Mouse (Mus musculus) CH12.LX (cell line): ENCODE measurements around the gene Muc20. TPM values are rescaled to one million over a fixed set of nuclear protein-coding genes. Genes with fewer than 3 reads are reported as not detected.

ENCODE experiments used
- DNase-seq: peaks from one replicate; pipeline ENCODE4 v3.0.0-alpha.2; 2013; ENCODE audit errors: extremely low read depth
- H3K27ac ChIP-seq: 2 replicates; pipeline ENCODE4 v1.5.1; 2012; ENCODE audit warnings: low read depth, mild to moderate bottlenecking, control low read depth, moderate library complexity; ENCODE audit not compliant: insufficient read depth
- H3K27me3 ChIP-seq: replicated peaks from 2 replicates; pipeline ENCODE3; 2012; ENCODE audit warnings: inconsistent platforms
- H3K36me3 ChIP-seq, 2 experiments: replicated peaks in 1 of 2; 2 replicates each; pipeline versions ENCODE3 to v1.6.1; 2012; ENCODE audit warnings: inconsistent platforms in 1 of 2, low read length in 1 of 2, mild to moderate bottlenecking in 1 of 2, mixed read lengths in 1 of 2, moderate library complexity in 1 of 2; ENCODE audit not compliant: control insufficient read depth in 1 of 2, insufficient read depth in 1 of 2
- H3K4me1 ChIP-seq, 2 experiments: 2 replicates each; pipeline ENCODE4 v1.6.1; 2012; ENCODE audit warnings: inconsistent platforms in 1 of 2, moderate library complexity in 1 of 2; ENCODE audit not compliant: insufficient read depth in 2 of 2, control insufficient read depth in 1 of 2
- H3K4me2 ChIP-seq: 2 replicates; pipeline ENCODE4 v1.6.1; 2012; ENCODE audit warnings: low read depth, mild to moderate bottlenecking, control low read depth; ENCODE audit not compliant: poor library complexity, insufficient read depth, severe bottlenecking
- H3K4me3 ChIP-seq, 3 experiments: fragments of 150-350 bp in 1 of 3; sonication (generic) in 1 of 3; replicated peaks in 1 of 3; 2 replicates each; pipeline versions ENCODE3 to v1.5.1; 2011 to 2012; ENCODE audit warnings: low read depth in 2 of 3, low read length in 2 of 3, mild to moderate bottlenecking in 2 of 3, moderate library complexity in 2 of 3, control low read depth in 1 of 3, improper control_type of control experiment in 1 of 3, inconsistent platforms in 1 of 3, mixed read lengths in 1 of 3; ENCODE audit not compliant: poor library complexity in 1 of 3
- H3K79me2 ChIP-seq: replicated peaks from 2 replicates; pipeline ENCODE4 v1.6.1; 2012; ENCODE audit warnings: mild to moderate bottlenecking, moderate library complexity; ENCODE audit not compliant: control insufficient read depth, poor library complexity, insufficient read depth, severe bottlenecking; ENCODE audit errors: extremely low read depth
- H3K9ac ChIP-seq: 2 replicates; pipeline ENCODE4 v1.6.1; 2012; ENCODE audit warnings: low read depth, mild to moderate bottlenecking, control low read depth, moderate library complexity; ENCODE audit not compliant: insufficient read depth
- H3K9me3 ChIP-seq: replicated peaks from 2 replicates; pipeline ENCODE3; 2012; ENCODE audit warnings: low read length, inconsistent platforms, mixed read lengths
- BHLHE40 ChIP-seq: IDR thresholded peaks from 2 replicates; pipeline ENCODE4 v1.6.1; 2011; ENCODE audit warnings: mild to moderate bottlenecking, low read depth, low read length, improper control_type of control experiment
- CTCF ChIP-seq, 2 experiments: IDR thresholded peaks in 1 of 2; conservative IDR thresholded peaks in 1 of 2; 2 replicates each; pipeline ENCODE4 v1.5.1; 2011 to 2012; ENCODE audit warnings: low read depth in 2 of 2, low read length in 2 of 2, improper control_type of control experiment in 1 of 2, inconsistent platforms in 1 of 2, mild to moderate bottlenecking in 1 of 2, moderate library complexity in 1 of 2
- GABPA ChIP-seq: IDR thresholded peaks from 2 replicates; pipeline ENCODE4 v1.6.1; 2012; ENCODE audit warnings: low read depth, low read length, improper control_type of control experiment, inconsistent platforms; ENCODE audit not compliant: insufficient replicate concordance
- MAFK ChIP-seq: IDR thresholded peaks from 2 replicates; pipeline ENCODE4 v1.6.1; 2011; ENCODE audit warnings: low read length, improper control_type of control experiment; ENCODE audit not compliant: insufficient replicate concordance
- MYC ChIP-seq: IDR thresholded peaks from 2 replicates; pipeline ENCODE4 v1.6.1; 2011; ENCODE audit warnings: low read depth, mild to moderate bottlenecking, improper control_type of control experiment, low read length
- NELFE ChIP-seq: IDR thresholded peaks from 2 replicates; pipeline ENCODE4 v1.6.1; 2011; ENCODE audit warnings: low read depth, low read length, improper control_type of control experiment
- NRF1 ChIP-seq: IDR thresholded peaks from 2 replicates; pipeline ENCODE4 v1.6.1; 2014; ENCODE audit warnings: low read depth, mild to moderate bottlenecking, inconsistent platforms, low read length, improper control_type of control experiment, moderate library complexity
- PAX5 ChIP-seq: IDR thresholded peaks from 2 replicates; pipeline ENCODE4 v1.6.1; 2012; ENCODE audit warnings: low read length, inconsistent platforms, mixed read lengths
- RCOR1 ChIP-seq: conservative IDR thresholded peaks from 2 replicates; pipeline ENCODE4 v1.6.1; 2012; ENCODE audit warnings: low read depth, mild to moderate bottlenecking, inconsistent platforms, low read length, improper control_type of control experiment
- SMC3 ChIP-seq: IDR thresholded peaks from 2 replicates; pipeline ENCODE4 v1.6.1; 2011; ENCODE audit warnings: low read depth, low read length, improper control_type of control experiment
- UBTF ChIP-seq: IDR thresholded peaks from 2 replicates; pipeline ENCODE4 v1.6.1; 2012; ENCODE audit warnings: low read depth, mild to moderate bottlenecking, inconsistent platforms, low read length, improper control_type of control experiment, moderate library complexity
- USF1 ChIP-seq: IDR thresholded peaks from 2 replicates; pipeline ENCODE4 v1.6.1; 2014; ENCODE audit warnings: low read depth, mild to moderate bottlenecking, inconsistent platforms, low read length, improper control_type of control experiment
- USF2 ChIP-seq: conservative IDR thresholded peaks from 2 replicates; pipeline ENCODE4 v1.6.1; 2011; ENCODE audit warnings: low read depth, low read length, improper control_type of control experiment
- ZC3H11A ChIP-seq: IDR thresholded peaks from 2 replicates; pipeline ENCODE4 v1.6.1; 2012; ENCODE audit warnings: low read depth, mild to moderate bottlenecking, inconsistent platforms, low read length, improper control_type of control experiment
- ZKSCAN1 ChIP-seq: IDR thresholded peaks from 2 replicates; pipeline ENCODE4 v1.6.1; 2012; ENCODE audit warnings: low read depth, inconsistent platforms, low read length, improper control_type of control experiment, borderline replicate concordance
- ZNF384 ChIP-seq: IDR thresholded peaks from 2 replicates; pipeline ENCODE4 v1.6.1; 2012; ENCODE audit warnings: low read depth, low read length, improper control_type of control experiment, inconsistent platforms
- dilution Hi-C: fragments of 300-500 bp; cut with MboI; formaldehyde crosslinking; loops from 2 replicates; pipeline ENCODE4 v1.14.3; 2020; ENCODE audit warnings: low sequenced_read_pairs; ENCODE audit not compliant: extremely low pct_unique_long_range_greater_than_20kb, extremely low pct_ligation_motif_present
- in situ Hi-C: fragments of 300-500 bp; cut with MboI; formaldehyde crosslinking; loops from 3 replicates; pipeline ENCODE4 v1.14.3; 2019; ENCODE audit warnings: low sequenced_read_pairs, low pct_ligation_motif_present, low pct_unique_long_range_greater_than_20kb, mixed read lengths
- polyA plus RNA-seq: library from polyadenylated mRNA; unstranded; fragments of >175 nt; gene quantifications from 2 replicates; pipeline ENCODE4 v1.2.1, GENCODE M21; 2012; ENCODE audit warnings: low read depth; ENCODE audit not compliant: insufficient read length
- total RNA-seq, 2 experiments: library from RNA; depleted of rRNA; stranded (reverse); fragments of 300-350 nt in 1 of 2; fragments of >200 nt in 1 of 2; gene quantifications; 2 replicates each; pipeline ENCODE4 v1.2.3; 2012 to 2014

Muc20 gene
- total and polyA plus RNA-seq, 3 experiments: 0.36 to 1.4 (median 0.42) TPM

DNA sequence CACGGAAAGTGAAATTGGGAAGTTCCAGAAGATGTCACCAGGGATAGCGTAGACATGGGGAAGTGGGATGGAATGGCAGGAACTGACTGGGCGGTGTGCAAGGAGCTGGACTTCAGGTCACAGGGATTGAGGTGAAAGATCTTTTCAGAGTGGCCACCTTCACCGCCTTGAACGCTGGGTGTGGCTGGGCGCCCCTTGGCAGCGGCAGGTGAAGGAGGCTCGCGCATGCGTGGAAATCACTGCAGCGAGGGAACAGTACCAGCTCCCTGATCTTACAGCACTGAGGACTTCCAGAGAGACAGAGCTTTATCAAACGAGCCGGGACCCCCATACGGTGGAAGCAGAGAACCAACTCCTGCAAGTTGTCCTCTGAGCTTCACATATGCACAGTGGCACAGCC lies 17.3 kb upstream of the Muc20 start:
- dilution Hi-C loops (no loop called here), in situ Hi-C loops (loop anchor here (5.0 to 10.0 kb wide), 3 partner anchors 120 to 340 kb away; no protein-coding TSS in a partner anchor)
- no peak for DNase-seq
- H3K27me3 ChIP-seq: no peaks in the 10 kb centered on the region
- H3K4me1 ChIP-seq: peaks cover 11 to 12% of the 10 kb centered on the region in 2 experiments
- no peak overlapping the region for H3K27ac ChIP-seq
- peak overlapping the region in 1 of 3 experiments; percentile 57 for H3K4me3 ChIP-seq
- H3K9ac ChIP-seq: peak overlapping the region; percentile 28; the same call in 1 of the 2 replicates
- H3K79me2 ChIP-seq: no peaks in the 10 kb centered on the region
- TF ChIP-seq USF1: no peak
- peak; percentile 84 for TF ChIP-seq NRF1
- TF ChIP-seq MAFK: no peak
- TF ChIP-seq CTCF (conservative IDR thresholded peaks at IDR 0.05 in 1 of 2, IDR thresholded peaks at IDR 0.05 in 1 of 2; ENCODE audit: low read depth in 2 of 2, low read length in 2 of 2): no peak
- peak overlapping the region; percentile 17 for H3K4me2 ChIP-seq
- H3K9me3 ChIP-seq: no peaks in the 10 kb centered on the region
- H3K36me3 ChIP-seq: no peaks in the 10 kb centered on the region

DNA sequence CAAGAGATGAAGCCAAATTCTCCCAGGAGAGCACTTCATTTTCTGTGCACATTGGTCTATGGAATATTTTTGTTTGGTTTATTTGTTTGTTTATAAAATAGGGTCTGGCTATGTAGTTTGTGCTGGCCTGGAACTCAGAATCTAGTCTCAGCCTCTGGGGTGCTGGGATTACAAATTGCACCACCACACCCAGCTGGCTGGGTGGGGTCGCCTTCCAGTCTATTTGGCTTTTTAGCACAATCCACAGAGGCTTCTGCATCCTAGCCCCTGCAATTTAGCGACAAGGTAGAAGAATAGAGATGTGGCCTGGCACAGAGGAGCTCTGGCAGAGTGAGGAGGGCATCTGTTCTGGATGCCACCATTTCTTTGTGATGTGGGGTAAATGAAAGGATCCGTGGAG lies 16.5 kb upstream of the Muc20 start:
- Histone ChIP-seq H3K9ac (no peak overlapping the region), H3K27ac (no peak overlapping the region), H3K4me3 (no peak overlapping the region), H3K36me3 (no peaks in the 10 kb centered on the region), H3K4me1 (peaks cover 11 to 12% of the 10 kb centered on the region in 2 experiments), H3K79me2 (no peaks in the 10 kb centered on the region), H3K9me3 (no peaks in the 10 kb centered on the region), H3K4me2 (no peak overlapping the region), H3K27me3 (no peaks in the 10 kb centered on the region)
- TF ChIP-seq ZNF384 (no peak), SMC3 (no peak), ZKSCAN1 (no peak), USF1 (no peak), USF2 (no peak), BHLHE40 (no peak), MYC (no peak), ZC3H11A (no peak), GABPA (no peak), NELFE (no peak)
- in situ Hi-C loops: loop anchor here (5.0 to 10.0 kb wide), 3 partner anchors 119 to 341 kb away; no protein-coding TSS in a partner anchor
- dilution Hi-C loops: no loop called here
- no peak for DNase-seq

DNA sequence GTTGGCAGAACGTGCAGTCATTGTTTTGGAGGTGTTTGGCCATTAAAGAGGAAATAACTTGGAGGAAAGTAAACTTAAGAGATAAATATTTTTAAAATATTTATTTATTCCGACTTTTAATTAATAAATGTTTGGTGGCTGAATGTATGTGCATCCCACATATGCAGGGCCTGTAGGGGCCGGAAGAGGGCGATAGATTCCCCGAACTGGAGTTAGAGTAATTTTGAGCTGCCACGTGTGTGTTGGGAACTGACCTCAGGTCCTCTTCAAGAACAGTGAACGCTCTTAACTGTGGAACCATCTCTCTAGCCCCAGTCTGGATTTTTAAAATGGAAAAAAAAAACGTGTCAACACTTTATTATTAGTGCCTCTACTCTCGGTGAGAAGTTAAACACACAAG lies 16.1 kb upstream of the Muc20 start:
- peak; percentile 18 for DNase-seq
- dilution Hi-C loops: no loop called here
- no peaks in the 10 kb centered on the region for H3K27me3 ChIP-seq
- H3K79me2 ChIP-seq: no peaks in the 10 kb centered on the region
- peak overlapping the region in 1 of 3 experiments; percentile 25 for H3K4me3 ChIP-seq
- H3K27ac ChIP-seq: no peak overlapping the region
- TF ChIP-seq UBTF (no peak), USF1 (no peak), GABPA (no peak), ZC3H11A (no peak), MYC (0 out of 2 replicates have a peak, but pooled peaks have one; percentile 2), PAX5 (no peak), RCOR1 (no peak)
- peaks cover 11 to 12% of the 10 kb centered on the region in 2 experiments for H3K4me1 ChIP-seq
- in situ Hi-C loops: loop anchor here (5.0 to 10.0 kb wide), 3 partner anchors 119 to 341 kb away; no protein-coding TSS in a partner anchor
- H3K9ac ChIP-seq: peak overlapping the region; percentile 59
- H3K9me3 ChIP-seq: no peaks in the 10 kb centered on the region
- H3K4me2 ChIP-seq: peak overlapping the region; percentile 92
- no peaks in the 10 kb centered on the region for H3K36me3 ChIP-seq
